Comparison of ENCODE assay signal across 24 mouse cellular contexts in the genomic region with DNA sequence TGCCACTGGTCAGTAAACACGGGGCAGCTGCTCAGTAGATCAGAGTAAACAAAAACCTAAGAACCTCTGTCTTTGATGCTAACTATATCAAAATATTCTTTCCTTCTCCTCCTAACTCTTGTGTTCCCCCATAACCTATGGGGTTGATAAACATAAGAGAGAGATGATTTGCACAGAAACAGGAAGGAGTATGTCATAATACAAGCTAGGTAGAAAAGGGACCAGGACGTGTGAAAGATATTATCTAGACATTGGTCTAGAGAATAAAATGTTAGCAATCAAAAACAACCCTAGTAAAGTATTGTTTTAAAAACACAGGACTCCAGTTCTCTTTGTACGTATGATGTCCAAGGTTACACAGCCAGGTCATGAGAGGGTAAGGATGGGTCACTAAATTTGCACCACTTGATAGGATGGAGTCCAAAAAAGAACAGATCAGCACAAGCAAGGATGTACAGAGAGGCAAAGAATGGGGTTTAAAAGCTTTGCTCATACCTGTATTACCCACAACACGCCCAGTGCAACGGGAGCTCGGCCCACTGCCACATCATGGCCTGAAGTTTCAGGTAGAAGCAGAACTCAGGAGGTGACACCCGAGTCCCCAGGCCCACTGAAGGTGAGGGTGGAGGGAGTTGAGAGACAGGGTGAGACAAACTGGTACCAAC. TPM values are rescaled to one million over a fixed set of nuclear protein-coding genes. Genes with fewer than 3 reads are reported as not detected.
DNase-seq lines count a peak whose midpoint lies in the region; ATAC-seq and TF ChIP-seq lines count a peak whose summit lies in the region.
"Had no signal": no experiment of that assay in that cellular context is flagged by ENCODE, and none has a peak within 500 bp of the region (broad histone marks: within the 10 kb centered on the region; RNA-seq: fewer than 3 reads in every experiment).

No protein-coding gene starts in this region.

- TF ChIP-seq CTCF in liver, embryonic 14.5 days (IDR thresholded peaks at IDR 0.05; ENCODE audit: low read depth): no peak

- 79% methylated on average over 7 of the region's 7 CpGs for WGBS in heart, embryonic 11.5 days (ENCODE audit: insufficient replicate concordance)
- 56% methylated on average over 7 of the region's 7 CpGs for WGBS in liver, embryonic 14.5 days (ENCODE audit: insufficient replicate concordance)

- no peak for ATAC-seq in heart, embryonic 11.5 days (replicated peaks; ENCODE audit: insufficient number of reproducible peaks, low FRiP score, low TSS enrichment)
- ATAC-seq in activated CD4-positive, CD25-positive, alpha-beta regulatory T cell, adult 4 months: peak; percentile 26
- no peak for ATAC-seq in liver, embryonic 14.5 days (ENCODE audit: insufficient read depth)
- ATAC-seq: forebrain, embryonic 15.5 days; hindbrain, embryonic 16.5 days had no signal

- no peaks in the 10 kb centered on the region for H3K27me3 ChIP-seq in heart, embryonic 11.5 days (ENCODE audit: control insufficient read depth, insufficient read depth, low read length)
- no peaks in the 10 kb centered on the region for H3K27me3 ChIP-seq in liver, embryonic 14.5 days (ENCODE audit: control insufficient read depth, insufficient read depth, low read length)
- H3K27me3 ChIP-seq: forebrain, embryonic 15.5 days had no signal

- DNase-seq in heart, adult 18-20 months: no peak
- peak; percentile 54 for DNase-seq in CD4-positive, CD25-positive, alpha-beta regulatory T cell, adult 2 months (ENCODE audit: low read depth, low spot score)
- no peak for DNase-seq in liver, embryonic 14.5 days (ENCODE audit: low read depth in 3 of 3, low spot score in 3 of 3)
- no peak for DNase-seq in ovary, postnatal 10 days (ENCODE audit: low spot score)
- DNase-seq in c-Kit-positive CD71-positive TER-119-positive erythroid progenitor cells, embryonic 14.5 days (ENCODE audit: low spot score): no peak
- no peak for DNase-seq in thymus, postnatal 4 days
- DNase-seq: cerebellum, adult 8-10 months; gastrocnemius, postnatal 36 days; heart, postnatal 36 days; kidney, adult 11 months; kidney, postnatal 10 days; left cerebral cortex, postnatal 4 days; lung, adult 18-20 months; lung, postnatal 14 days; midbrain, embryonic 14.5 days; right cerebral cortex, postnatal 25 days; thymus, postnatal 14 days had no signal

- no peaks in the 10 kb centered on the region for H3K36me3 ChIP-seq in heart, embryonic 11.5 days (ENCODE audit: control insufficient read depth, insufficient read depth, low read length)
- H3K36me3 ChIP-seq in liver, embryonic 14.5 days (replicated peaks; ENCODE audit: control insufficient read depth, insufficient read depth, low read depth): peaks cover 34% of the 10 kb centered on the region
- H3K36me3 ChIP-seq: forebrain, embryonic 15.5 days had no signal

- H3K4me3 ChIP-seq in heart, embryonic 11.5 days (ENCODE audit: low read depth, low read length): no peak overlapping the region
- peak overlapping the region; percentile 33 to 67; a peak in 3 of 4 replicates for H3K4me3 ChIP-seq in liver, embryonic 14.5 days (ENCODE audit: insufficient read depth in 1 of 2, low read depth in 2 of 2, low read length in 2 of 2)
- H3K4me3 ChIP-seq: forebrain, embryonic 15.5 days; left cerebral cortex, adult 2 months had no signal

- H3K4me2 ChIP-seq in heart, embryonic 11.5 days: peak overlapping the region; percentile 11; the same call in 1 of the 2 replicates
- H3K4me2 ChIP-seq in liver, embryonic 14.5 days (ENCODE audit: low read depth): peak overlapping the region; percentile 100
- H3K4me2 ChIP-seq: forebrain, embryonic 15.5 days had no signal

- H3K27ac ChIP-seq in heart, embryonic 11.5 days (ENCODE audit: low read depth, low read length): no peak overlapping the region
- H3K27ac ChIP-seq in liver, embryonic 14.5 days: peak overlapping the region; percentile 100
- H3K27ac ChIP-seq: forebrain, embryonic 15.5 days; left cerebral cortex, adult 2 months; stomach, postnatal 0 days had no signal

- H3K4me1 ChIP-seq in heart, embryonic 11.5 days (ENCODE audit: control insufficient read depth, insufficient read depth, low read length): peaks cover 14% of the 10 kb centered on the region
- peaks cover 71 to 84% of the 10 kb centered on the region in 2 experiments for H3K4me1 ChIP-seq in liver, embryonic 14.5 days (replicated peaks; ENCODE audit: control insufficient read depth in 2 of 2, insufficient read depth in 2 of 2, low read length in 1 of 2)
- H3K4me1 ChIP-seq: forebrain, embryonic 15.5 days had no signal

- no peak for TF ChIP-seq EP300 in liver, embryonic 14.5 days (IDR thresholded peaks at IDR 0.05; ENCODE audit: low read depth)

- no peaks in the 10 kb centered on the region for H3K9me3 ChIP-seq in heart, embryonic 11.5 days (replicated peaks; ENCODE audit: control insufficient read depth, low read length)
- no peaks in the 10 kb centered on the region for H3K9me3 ChIP-seq in liver, embryonic 14.5 days (ENCODE audit: control insufficient read depth, low read length)
- H3K9me3 ChIP-seq: forebrain, embryonic 15.5 days had no signal

- no peak overlapping the region for H3K9ac ChIP-seq in heart, embryonic 11.5 days (ENCODE audit: low read depth, low read length)
- H3K9ac ChIP-seq in liver, embryonic 14.5 days (replicated peaks): peak overlapping the region; percentile 90
- H3K9ac ChIP-seq: forebrain, embryonic 15.5 days had no signal

RNA-seq across cellular contexts. Expression of a gene that starts 10.3 kb away (rescaled TPM):
- polyA plus RNA-seq in heart, embryonic 11.5 days (2014; fragmentation: Nextera tagmentation; extraction: Ambion mirVana): 8.0 and 11.3 TPM in 2 replicates
- total RNA-seq in heart, adult 18-20 months (2021): 10 to 100 TPM; 16.2 to 18.9 TPM
- polyA plus RNA-seq in activated CD4-positive, CD25-positive, alpha-beta regulatory T cell, adult 4 months (2017; shearing (Covaris generic)): 100 to 1,000 TPM; 172 to 188 TPM
- 16.5 and 23.0 TPM in 2 replicates for polyA plus RNA-seq in liver, embryonic 14.5 days (2012; rRNA removed)
- 17.0 and 18.6 TPM in 2 replicates for polyA plus RNA-seq in liver, embryonic 14.5 days (2014; fragmentation: Nextera tagmentation; extraction: Ambion mirVana)

RNA-seq across cellular contexts. Expression of a gene that starts 37.1 kb away (rescaled TPM):
- 3.3 and 3.6 TPM in 2 replicates for polyA plus RNA-seq in heart, embryonic 11.5 days (2014; fragmentation: Nextera tagmentation; extraction: Ambion mirVana)
- 1 to 10 TPM; 1.7 to 2.4 TPM for total RNA-seq in heart, adult 18-20 months (2021)
- under 1 TPM in 1 of 2 experiments, not detected in 1; 0.10 TPM for polyA plus RNA-seq in activated CD4-positive, CD25-positive, alpha-beta regulatory T cell, adult 4 months (2017; shearing (Covaris generic))
- polyA plus RNA-seq in liver, embryonic 14.5 days (2012; rRNA removed): 0.18 and 0.26 TPM in 2 replicates
- polyA plus RNA-seq in liver, embryonic 14.5 days (2014; fragmentation: Nextera tagmentation; extraction: Ambion mirVana): 0.24 and 0.41 TPM in 2 replicates
- total RNA-seq: neutrophil, adult 5-6 weeks had no signal

RNA-seq across cellular contexts. Expression of a gene that starts 45.1 kb away (rescaled TPM):
- 10.4 and 11.6 TPM in 2 replicates for polyA plus RNA-seq in heart, embryonic 11.5 days (2014; fragmentation: Nextera tagmentation; extraction: Ambion mirVana)
- total RNA-seq in heart, adult 18-20 months (2021): 1 to 10 TPM; 1.1 to 1.3 TPM
- under 1 TPM; 0.54 to 0.58 TPM for polyA plus RNA-seq in activated CD4-positive, CD25-positive, alpha-beta regulatory T cell, adult 4 months (2017; shearing (Covaris generic))
- polyA plus RNA-seq in liver, embryonic 14.5 days (2012; rRNA removed): 3.9 and 4.7 TPM in 2 replicates
- 1.4 and 1.8 TPM in 2 replicates for polyA plus RNA-seq in liver, embryonic 14.5 days (2014; fragmentation: Nextera tagmentation; extraction: Ambion mirVana)

Comparison
In these comparisons a context has a peak if more than half of its experiments do, and no peak if none do; other contexts are left out.
1. RNA of a gene that starts 10.3 kb away (polyA plus RNA-seq): 172 to 188 TPM in activated CD4-positive, CD25-positive, alpha-beta regulatory T cell, adult 4 months; 16.5 to 23.0 TPM in liver, embryonic 14.5 days and 8.0 to 11.3 TPM in heart, embryonic 11.5 days; every median in the first group is over 4 times any median in the second.